ENCODE assay signal across 1 mouse cellular context in the genomic region with DNA sequence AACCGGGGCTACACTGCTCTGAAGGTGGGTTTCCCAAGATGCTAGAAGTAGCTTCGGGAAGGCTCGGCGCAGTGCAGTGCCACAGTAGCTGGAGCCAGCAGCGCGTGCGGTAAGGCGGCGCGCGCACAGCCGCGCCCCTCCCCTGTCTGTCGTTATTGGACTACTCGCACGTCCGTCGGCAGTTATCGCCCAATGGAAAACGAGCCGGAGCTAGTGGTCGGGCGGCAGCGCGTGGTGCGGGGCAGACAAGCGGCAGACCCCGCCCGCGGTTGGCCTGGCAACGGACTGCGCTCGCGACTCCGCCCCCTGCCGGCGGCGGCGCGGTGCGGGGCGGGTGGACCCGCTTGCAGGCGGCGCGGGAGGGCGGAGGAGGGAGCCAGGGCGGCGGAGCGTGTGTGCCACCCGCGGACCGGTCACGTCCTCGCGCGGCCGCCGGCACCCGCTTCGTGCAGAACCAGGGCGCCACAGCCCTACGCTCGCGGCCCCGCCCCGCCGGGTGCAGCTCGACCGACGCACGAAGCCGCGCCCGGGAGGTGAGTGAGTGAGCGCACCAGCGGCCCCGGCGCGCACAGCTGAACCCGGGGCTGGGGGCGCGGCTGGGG.
TF ChIP-seq lines count a peak whose summit lies in the region.

A gene (plus strand): TSS at position 328 of the 602 bp plus-strand sequence.

TF ChIP-seq in CH12.LX, 34 proteins besides CTCF, POLR2A, EP300 and RAD21 (continued from another document):
- TF ChIP-seq ETS1 (conservative IDR thresholded peaks at IDR 0.05; ENCODE audit: low read depth, low read length) (no peak), MAZ (IDR thresholded peaks at IDR 0.05; ENCODE audit: low read depth, low read length) (no peak), UBTF (IDR thresholded peaks at IDR 0.05; ENCODE audit: low read depth, low read length) (no peak), CHD2 (IDR thresholded peaks at IDR 0.05; ENCODE audit: low read length) (peak; percentile 91), SIN3A (IDR thresholded peaks at IDR 0.05; ENCODE audit: low read length) (no peak), ELF1 (IDR thresholded peaks at IDR 0.05; ENCODE audit: low read depth, low read length) (peak; percentile 47; the same call in 1 of the 2 replicates), E2F4 (IDR thresholded peaks at IDR 0.05; ENCODE audit: insufficient replicate concordance, low read depth, low read length) (0 out of 2 replicates have a peak, but pooled peaks have one; percentile 57), KAT2A (IDR thresholded peaks at IDR 0.05; ENCODE audit: insufficient replicate concordance, low read length) (no peak), MAX (IDR thresholded peaks at IDR 0.05; ENCODE audit: low read length) (peak; percentile 94)
TF ChIP-seq in CH12.LX: peak in this region for 12.
